Mouse (Mus musculus) kidney, embryonic 14.5 days (tissue): ENCODE data around the gene Endou. TPM values are rescaled to one million over a fixed set of nuclear protein-coding genes. Genes with fewer than 3 reads are reported as not detected.

Experiments used
- ATAC-seq: fragments of 200-750 bp; cut with Nextera tagmentation; 2 replicates; pipeline ENCODE4 v1.8.0; 2017; ENCODE audit warnings: moderate number of reproducible peaks, mild to moderate bottlenecking, moderate TSS enrichment, moderate library complexity; ENCODE audit not compliant: low FRiP score, low TSS enrichment
- H3K27ac ChIP-seq: fragments of 300-500 bp; sonication (generic); 2 replicates; pipeline ENCODE4 v1.5.1; 2014; ENCODE audit warnings: low read depth, mild to moderate bottlenecking, low read length, moderate library complexity, mixed read lengths
- H3K27me3 ChIP-seq: fragments of 300-500 bp; sonication (generic); 2 replicates; pipeline ENCODE4 v1.6.1; 2014; ENCODE audit warnings: mild to moderate bottlenecking, low read length; ENCODE audit not compliant: control insufficient read depth, insufficient read depth
- H3K36me3 ChIP-seq: fragments of 300-500 bp; sonication (generic); 2 replicates; pipeline ENCODE4 v1.6.1; 2014; ENCODE audit warnings: low read length, mixed read lengths; ENCODE audit not compliant: control insufficient read depth, insufficient read depth
- H3K4me1 ChIP-seq: fragments of 300-500 bp; sonication (generic); 2 replicates; pipeline ENCODE4 v1.6.1; 2014; ENCODE audit warnings: low read length, mixed read lengths; ENCODE audit not compliant: control insufficient read depth, insufficient read depth
- H3K4me2 ChIP-seq: fragments of 300-500 bp; sonication (generic); replicated peaks from 2 replicates; pipeline ENCODE4 v1.6.1; 2014; ENCODE audit warnings: low read depth, mild to moderate bottlenecking, low read length
- H3K4me3 ChIP-seq: fragments of 300-500 bp; sonication (generic); 2 replicates; pipeline ENCODE4 v1.5.1; 2014; ENCODE audit warnings: mild to moderate bottlenecking, low read length
- H3K9ac ChIP-seq: fragments of 300-500 bp; sonication (generic); 2 replicates; pipeline ENCODE4 v1.6.1; 2014; ENCODE audit warnings: low read depth, mild to moderate bottlenecking, low read length, moderate library complexity
- H3K9me3 ChIP-seq: fragments of 300-500 bp; sonication (generic); 2 replicates; pipeline ENCODE4 v1.6.1; 2016; ENCODE audit warnings: low read length; ENCODE audit not compliant: control insufficient read depth
- WGBS: fragments of 180-500 bp; shearing (Covaris S2); extraction: QIAGEN DNeasy Blood & Tissue Kit; methylation state at CpG from one replicate; pipeline ENCODE4 v1.1.7; 2014; 5-methylcytosine and 5-hydroxymethylcytosine counted together
- polyA plus RNA-seq: library from polyadenylated mRNA; unstranded; fragments of >200 nt; fragmentation: Nextera tagmentation; extraction: Ambion mirVana; gene quantifications from 2 replicates; pipeline ENCODE4 v1.2.1, GENCODE M21; 2014

Endou gene
- polyA plus RNA-seq, 1 experiment from 2014 or later: 0.20 TPM

- WGBS: 77% methylated on average over 12 of the region's 12 CpGs
- Histone ChIP-seq H3K9me3 (no peaks in the 10 kb centered on the region), H3K4me3 (no peak overlapping the region), H3K27me3 (no peaks in the 10 kb centered on the region), H3K9ac (no peak overlapping the region), H3K36me3 (no peaks in the 10 kb centered on the region), H3K4me1 (no peaks in the 10 kb centered on the region), H3K27ac (peak overlapping the region; percentile 34; the same call in 1 of the 2 replicates), H3K4me2 (no peak overlapping the region)
- no peak for ATAC-seq
Measured at GRCm38 (mm10) chr15:97720026-97720675, 11.0 kb downstream of the Endou start.

GRCm38 (mm10) chr15:97719494-97719893 lies 11.6 kb downstream of the Endou start:
- H3K4me1 ChIP-seq: no peaks in the 10 kb centered on the region
- no peaks in the 10 kb centered on the region for H3K9me3 ChIP-seq
- no peak overlapping the region for H3K4me2 ChIP-seq
- H3K9ac ChIP-seq: no peak overlapping the region
- no peak for ATAC-seq
- H3K4me3 ChIP-seq: no peak overlapping the region
- no peaks in the 10 kb centered on the region for H3K27me3 ChIP-seq
- no peaks in the 10 kb centered on the region for H3K36me3 ChIP-seq
- WGBS: 84% methylated on average over 12 of the region's 12 CpGs
- no peak overlapping the region for H3K27ac ChIP-seq

GRCm38 (mm10) chr15:97718535-97719155 lies 12.5 kb downstream of the Endou start:
- WGBS: 80% methylated on average over 8 of the region's 8 CpGs
- Histone ChIP-seq H3K4me2 (no peak overlapping the region), H3K4me1 (no peaks in the 10 kb centered on the region), H3K27ac (no peak overlapping the region), H3K36me3 (no peaks in the 10 kb centered on the region), H3K9me3 (no peaks in the 10 kb centered on the region), H3K27me3 (no peaks in the 10 kb centered on the region), H3K4me3 (no peak overlapping the region), H3K9ac (no peak overlapping the region)
- ATAC-seq: no peak

- Histone ChIP-seq H3K9ac (no peak overlapping the region), H3K4me2 (no peak overlapping the region), H3K27me3 (no peaks in the 10 kb centered on the region), H3K36me3 (no peaks in the 10 kb centered on the region), H3K4me3 (no peak overlapping the region), H3K4me1 (no peaks in the 10 kb centered on the region), H3K27ac (no peak overlapping the region), H3K9me3 (no peaks in the 10 kb centered on the region)
- ATAC-seq: 0 out of 2 replicates have a peak, but pooled peaks have one; percentile 60
- 30% methylated on average over 12 of the region's 12 CpGs for WGBS
Measured at GRCm38 (mm10) chr15:97717861-97718534, 13.1 kb downstream of the Endou start.

- H3K4me3 ChIP-seq: no peak overlapping the region
- 0 out of 2 replicates have a peak, but pooled peaks cover 4% of the 10 kb centered on the region for H3K4me1 ChIP-seq
- 85% methylated on average over 11 of the region's 11 CpGs for WGBS
- no peaks in the 10 kb centered on the region for H3K36me3 ChIP-seq
- H3K27me3 ChIP-seq: no peaks in the 10 kb centered on the region
- no peak overlapping the region for H3K27ac ChIP-seq
- no peak overlapping the region for H3K9ac ChIP-seq
- H3K9me3 ChIP-seq: no peaks in the 10 kb centered on the region
- H3K4me2 ChIP-seq: no peak overlapping the region
- ATAC-seq: no peak
Measured at GRCm38 (mm10) chr15:97716782-97717181, 14.4 kb downstream of the Endou start.

- H3K4me2 ChIP-seq: no peak overlapping the region
- WGBS: 91% methylated on average over 1 of the region's 1 CpGs
Measured at GRCm38 (mm10) chr15:97715734-97716133, 15.4 kb downstream of the Endou start.

GRCm38 (mm10) chr15:97715083-97715482 lies 16.1 kb downstream of the Endou start:
- no peak overlapping the region for H3K4me3 ChIP-seq
- H3K9me3 ChIP-seq: no peaks in the 10 kb centered on the region
- no peak for ATAC-seq
- H3K4me1 ChIP-seq: 0 out of 2 replicates have a peak, but pooled peaks cover 4% of the 10 kb centered on the region
- no peaks in the 10 kb centered on the region for H3K27me3 ChIP-seq
- no peak overlapping the region for H3K4me2 ChIP-seq
- 87% methylated on average over 8 of the region's 8 CpGs for WGBS
- H3K36me3 ChIP-seq: no peaks in the 10 kb centered on the region
- no peak overlapping the region for H3K9ac ChIP-seq
- H3K27ac ChIP-seq: no peak overlapping the region

More at GRCm38 (mm10) chr15:97715734-97716133, 15.4 kb downstream of the Endou start:
- no peaks in the 10 kb centered on the region for H3K9me3 ChIP-seq
- no peaks in the 10 kb centered on the region for H3K27me3 ChIP-seq
- H3K4me3 ChIP-seq: no peak overlapping the region
- no peak overlapping the region for H3K9ac ChIP-seq
- H3K36me3 ChIP-seq: no peaks in the 10 kb centered on the region
- no peak for ATAC-seq
- H3K4me1 ChIP-seq: 0 out of 2 replicates have a peak, but pooled peaks cover 4% of the 10 kb centered on the region
- H3K27ac ChIP-seq: no peak overlapping the region

GRCm38 (mm10) chr15:97712546-97712945 lies 18.6 kb downstream of the Endou start:
- no peak overlapping the region for H3K27ac ChIP-seq
- 66% methylated on average over 6 of the region's 6 CpGs for WGBS
- ATAC-seq: no peak
- no peaks in the 10 kb centered on the region for H3K9me3 ChIP-seq
- H3K36me3 ChIP-seq: no peaks in the 10 kb centered on the region
- H3K27me3 ChIP-seq: no peaks in the 10 kb centered on the region
- no peak overlapping the region for H3K9ac ChIP-seq
- no peak overlapping the region for H3K4me2 ChIP-seq
- H3K4me3 ChIP-seq: no peak overlapping the region
- 0 out of 2 replicates have a peak, but pooled peaks cover 4% of the 10 kb centered on the region for H3K4me1 ChIP-seq

- Histone ChIP-seq H3K4me1 (peaks cover 9% of the 10 kb centered on the region; the same call in 1 of the 2 replicates), H3K36me3 (no peaks in the 10 kb centered on the region), H3K9me3 (no peaks in the 10 kb centered on the region), H3K4me3 (no peak overlapping the region), H3K27ac (no peak overlapping the region), H3K4me2 (no peak overlapping the region), H3K27me3 (no peaks in the 10 kb centered on the region), H3K9ac (no peak overlapping the region)
- ATAC-seq: peak; percentile 50; the same call in 1 of the 2 replicates
- 24% methylated on average over 6 of the region's 6 CpGs for WGBS
Measured at GRCm38 (mm10) chr15:97710906-97711305, 20.2 kb downstream of the Endou start.
